Mouse (Mus musculus): ENCODE data around the gene Gpr89.

- TF ChIP-seq CTCF (IDR thresholded peaks at IDR 0.05; ENCODE audit: insufficient read depth, low read length) (no peak), POLR2A (IDR thresholded peaks at IDR 0.05; ENCODE audit: borderline replicate concordance, extremely low read depth, low read depth, low read length) (no peak)
Observed at GRCm38 (mm10) chr3:96870270-96870669, 34.9 kb downstream of the Gpr89 start.
